Mouse (Mus musculus): ENCODE data around the gene Dleu7.

DNA sequence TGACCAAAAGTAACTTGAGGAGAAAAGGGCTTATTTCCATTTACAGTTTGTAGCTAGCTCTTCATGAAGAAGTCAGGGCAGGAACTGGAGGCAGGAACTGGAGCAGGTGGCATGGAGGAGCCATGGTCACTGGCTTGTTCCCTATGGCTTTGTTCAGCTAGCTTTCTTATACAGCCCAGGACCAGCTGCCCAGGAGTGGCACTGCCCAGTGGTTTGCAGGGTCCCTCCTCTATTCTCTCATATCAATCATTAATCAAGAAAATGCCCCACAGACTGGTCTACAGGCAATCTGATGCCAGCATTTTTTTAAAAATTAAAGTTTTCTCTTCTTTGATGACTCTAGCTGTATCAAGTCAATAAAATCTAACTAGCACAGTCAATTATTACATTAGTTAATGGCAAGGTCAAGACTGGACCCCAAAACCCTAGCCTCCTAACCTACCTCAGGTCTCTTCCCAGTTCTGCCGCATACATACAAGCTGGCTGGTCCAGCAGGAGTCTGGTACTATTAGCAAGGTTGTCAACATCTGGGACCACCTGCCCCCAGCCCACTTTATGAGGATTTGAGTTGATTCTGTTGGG, 1.4 kb downstream of the Dleu7 start:
- TF ChIP-seq CTCF (IDR thresholded peaks at IDR 0.05; ENCODE audit: low read depth, low read length): no peak
- TF ChIP-seq GATA1 (IDR thresholded peaks at IDR 0.05; ENCODE audit: borderline replicate concordance, low read length): no peak
- no peak for TF ChIP-seq POLR2AphosphoS5 (IDR thresholded peaks at IDR 0.05; ENCODE audit: insufficient replicate concordance, low read depth, low read length)
- TF ChIP-seq TAL1 (conservative IDR thresholded peaks at IDR 0.05; ENCODE audit: low read depth, low read length): no peak

All from G1E (cell line).